Mouse (Mus musculus) neural tube, embryonic 13.5 days (tissue): Measurements from ENCODE around the gene Asb16. TPM values are rescaled to one million over a fixed set of nuclear protein-coding genes. Genes with fewer than 3 reads are reported as not detected.

Source experiments
- ATAC-seq: fragments of 200-750 bp; cut with Nextera tagmentation; 2 replicates; pipeline ENCODE4 v1.8.0; 2017; ENCODE audit warnings: low read depth, mild to moderate bottlenecking, moderate TSS enrichment, moderate library complexity
- H3K27ac ChIP-seq: fragments of 300-500 bp; sonication (generic); replicated peaks from 2 replicates; pipeline ENCODE4 v1.5.1; 2015; ENCODE audit warnings: moderate library complexity, mild to moderate bottlenecking, inconsistent platforms
- H3K27me3 ChIP-seq: fragments of 300-500 bp; sonication (generic); 2 replicates; pipeline ENCODE4 v1.6.1; 2015; ENCODE audit warnings: mild to moderate bottlenecking, inconsistent platforms
- H3K36me3 ChIP-seq: fragments of 300-500 bp; sonication (generic); 2 replicates; pipeline ENCODE4 v1.6.1; 2015; ENCODE audit warnings: mild to moderate bottlenecking, inconsistent platforms
- H3K4me1 ChIP-seq: fragments of 300-500 bp; sonication (generic); replicated peaks from 2 replicates; pipeline ENCODE4 v1.6.1; 2015; ENCODE audit warnings: inconsistent platforms
- H3K4me2 ChIP-seq: fragments of 300-500 bp; sonication (generic); 2 replicates; pipeline ENCODE4 v1.6.1; 2015; ENCODE audit warnings: inconsistent platforms, mild to moderate bottlenecking, moderate library complexity
- H3K4me3 ChIP-seq: fragments of 300-500 bp; sonication (generic); 2 replicates; pipeline ENCODE4 v1.5.1; 2015; ENCODE audit warnings: mild to moderate bottlenecking, inconsistent platforms
- H3K9ac ChIP-seq: fragments of 300-500 bp; sonication (generic); 2 replicates; pipeline ENCODE4 v1.6.1; 2015; ENCODE audit warnings: moderate library complexity, mild to moderate bottlenecking, inconsistent platforms
- H3K9me3 ChIP-seq: fragments of 300-500 bp; sonication (generic); 2 replicates; pipeline ENCODE4 v1.6.1; 2016; ENCODE audit warnings: inconsistent platforms
- WGBS: fragments of 180-500 bp; shearing (Covaris S2); methylation state at CpG from one replicate; pipeline ENCODE4 v1.1.7; 2015; 5-methylcytosine and 5-hydroxymethylcytosine counted together
- polyA plus RNA-seq: library from polyadenylated mRNA; unstranded; fragments of >200 nt; fragmentation: Nextera tagmentation; extraction: Ambion mirVana; gene quantifications from 2 replicates; pipeline ENCODE4 v1.2.1, GENCODE M21; 2015

Gene Asb16
- polyA plus RNA-seq, 1 experiment from 2014 or later: not detected

DNA sequence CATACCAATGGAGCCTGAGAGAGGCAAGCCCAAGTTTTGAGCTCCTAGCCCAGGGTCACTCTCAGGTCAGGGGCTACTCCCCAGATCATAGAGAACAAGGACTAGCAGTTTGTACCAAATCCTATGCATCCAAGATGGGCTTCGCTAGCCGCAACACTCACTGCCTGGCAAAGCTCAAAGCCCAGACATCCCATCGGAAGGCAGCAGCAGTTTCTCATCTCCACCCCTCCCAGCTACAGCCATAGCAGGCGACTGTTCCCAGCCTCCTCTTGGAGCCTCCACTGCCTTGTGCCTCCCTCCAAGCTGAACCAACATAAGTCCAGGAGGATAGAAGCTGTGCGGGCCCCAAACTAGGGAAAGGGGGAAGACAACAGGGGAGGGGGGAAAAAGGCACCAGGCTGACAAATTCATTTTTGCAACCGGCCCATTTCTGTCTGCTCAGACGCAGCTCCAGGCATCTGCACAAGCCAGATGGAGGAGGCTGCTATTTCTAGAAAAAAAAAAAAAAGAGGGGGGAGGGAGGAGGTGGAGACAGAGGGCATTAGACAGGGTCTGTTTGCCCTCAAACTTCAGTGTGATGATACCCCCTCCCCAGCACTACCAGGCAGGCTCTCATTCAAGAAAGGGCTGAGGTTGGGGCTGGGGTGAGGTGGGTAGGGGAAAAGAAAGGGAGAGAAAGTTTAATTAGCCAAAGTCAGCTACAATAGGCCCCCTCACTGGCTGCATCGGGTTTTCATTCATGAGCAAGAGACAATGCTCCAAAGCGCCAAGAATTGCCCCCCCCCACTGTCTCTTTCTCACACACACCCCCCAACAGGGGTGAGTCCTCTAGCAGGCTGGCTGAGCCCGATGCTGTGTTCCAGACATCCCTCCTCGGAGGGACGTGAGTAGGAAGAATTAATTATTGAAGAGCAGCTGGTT, 41.0 kb upstream of the Asb16 start:
- Histone ChIP-seq H3K27me3 (no peaks in the 10 kb centered on the region), H3K4me2 (peak overlapping the region; percentile 90), H3K4me3 (peak overlapping the region; percentile 81), H3K9ac (peak overlapping the region; percentile 97), H3K9me3 (no peaks in the 10 kb centered on the region), H3K27ac (peak overlapping the region; percentile 95), H3K4me1 (peaks cover 74% of the 10 kb centered on the region), H3K36me3 (peaks cover 5% of the 10 kb centered on the region)
- peak; percentile 32; the same call in 1 of the 2 replicates for ATAC-seq
- 8% methylated on average over 12 of the region's 12 CpGs for WGBS

GRCm38 (mm10) chr11:102228191-102228545, 40.4 kb upstream of the Asb16 start:
- Histone ChIP-seq H3K4me3 (peak overlapping the region; percentile 81), H3K9me3 (no peaks in the 10 kb centered on the region), H3K4me2 (peak overlapping the region; percentile 90), H3K27ac (peak overlapping the region; percentile 95), H3K9ac (peak overlapping the region; percentile 97), H3K27me3 (no peaks in the 10 kb centered on the region), H3K36me3 (no peaks in the 10 kb centered on the region; the same call in 1 of the 2 replicates), H3K4me1 (peaks cover 68% of the 10 kb centered on the region)
- no peak; the same call in 1 of the 2 replicates for ATAC-seq
- WGBS: 10% methylated on average over 9 of the region's 9 CpGs

DNA sequence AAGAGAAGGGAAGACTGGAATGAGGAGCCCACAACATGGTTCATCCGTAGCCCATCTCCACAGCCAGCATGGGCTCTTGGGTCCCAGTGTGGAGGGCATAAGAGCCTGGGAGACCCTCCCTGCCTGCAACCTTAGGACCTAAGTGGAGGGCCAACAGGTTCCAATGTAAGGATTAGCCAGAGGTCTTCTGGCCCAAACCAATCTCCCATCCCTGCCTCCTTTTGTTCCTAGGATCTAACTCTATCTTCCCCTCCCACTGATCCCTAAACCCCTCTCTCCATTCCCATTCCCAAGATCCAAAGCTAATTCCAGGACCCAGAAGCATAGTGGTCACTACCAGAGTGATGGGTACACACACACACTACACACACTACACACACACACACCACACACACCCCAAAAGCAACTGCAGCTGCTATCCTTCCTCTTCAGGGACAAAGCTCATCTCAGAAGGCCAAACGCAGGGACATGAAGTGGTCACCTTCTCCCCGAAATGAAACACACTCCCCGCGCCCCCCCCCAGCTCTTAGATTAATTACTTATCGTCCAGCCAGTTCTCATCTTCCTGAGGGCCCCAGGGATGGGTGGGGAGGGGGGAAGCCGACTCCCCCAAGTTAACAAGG, 39.8 kb upstream of the Asb16 start:
- peak overlapping the region; percentile 81 for H3K4me3 ChIP-seq
- WGBS: 8% methylated on average over 6 of the region's 7 CpGs
- H3K27ac ChIP-seq: peak overlapping the region; percentile 95
- peak overlapping the region; percentile 90 for H3K4me2 ChIP-seq
- peaks cover 62% of the 10 kb centered on the region for H3K4me1 ChIP-seq
- H3K36me3 ChIP-seq: no peaks in the 10 kb centered on the region
- no peaks in the 10 kb centered on the region for H3K9me3 ChIP-seq
- H3K9ac ChIP-seq: peak overlapping the region; percentile 97
- no peak for ATAC-seq
- H3K27me3 ChIP-seq: no peaks in the 10 kb centered on the region

DNA sequence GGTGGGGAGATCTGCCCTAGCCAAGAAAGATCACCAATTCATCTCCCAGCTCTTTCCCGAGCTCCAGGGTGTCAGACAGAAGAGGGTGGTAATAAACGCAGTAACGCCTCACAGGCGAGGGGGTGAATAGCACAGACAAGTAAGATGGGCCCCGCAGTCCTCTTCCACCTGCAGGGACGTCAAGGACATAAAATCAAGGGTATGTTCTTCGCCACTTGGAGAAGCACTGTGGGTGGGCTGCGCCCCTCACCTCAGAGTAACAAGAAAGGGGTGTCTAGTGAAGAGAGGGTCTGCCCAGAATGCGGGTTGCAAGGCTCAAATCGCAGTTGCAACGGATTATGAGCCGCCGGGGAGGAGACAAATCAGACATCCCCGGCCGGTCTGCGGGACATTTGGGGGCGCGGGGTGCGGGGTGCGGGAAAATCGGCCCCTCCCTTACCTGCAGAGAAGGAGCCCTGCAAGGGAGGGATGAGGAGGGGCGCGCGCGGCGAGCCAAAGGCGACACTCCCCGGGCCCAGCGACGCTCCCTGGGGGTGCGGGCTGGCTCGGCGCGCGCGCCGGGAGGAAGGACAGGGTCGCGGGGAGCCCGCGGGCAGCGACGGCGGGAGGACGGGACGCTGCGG, 39.1 kb upstream of the Asb16 start:
- peak overlapping the region; percentile 95 for H3K27ac ChIP-seq
- H3K27me3 ChIP-seq: no peaks in the 10 kb centered on the region
- peaks cover 55% of the 10 kb centered on the region for H3K4me1 ChIP-seq
- peak overlapping the region; percentile 90 for H3K4me2 ChIP-seq
- H3K9ac ChIP-seq: peak overlapping the region; percentile 97
- under 1% methylated on average over 21 of the region's 47 CpGs for WGBS
- peak; percentile 34 for ATAC-seq
- H3K9me3 ChIP-seq: no peaks in the 10 kb centered on the region
- H3K36me3 ChIP-seq: no peaks in the 10 kb centered on the region
- H3K4me3 ChIP-seq: peak overlapping the region; percentile 81

DNA sequence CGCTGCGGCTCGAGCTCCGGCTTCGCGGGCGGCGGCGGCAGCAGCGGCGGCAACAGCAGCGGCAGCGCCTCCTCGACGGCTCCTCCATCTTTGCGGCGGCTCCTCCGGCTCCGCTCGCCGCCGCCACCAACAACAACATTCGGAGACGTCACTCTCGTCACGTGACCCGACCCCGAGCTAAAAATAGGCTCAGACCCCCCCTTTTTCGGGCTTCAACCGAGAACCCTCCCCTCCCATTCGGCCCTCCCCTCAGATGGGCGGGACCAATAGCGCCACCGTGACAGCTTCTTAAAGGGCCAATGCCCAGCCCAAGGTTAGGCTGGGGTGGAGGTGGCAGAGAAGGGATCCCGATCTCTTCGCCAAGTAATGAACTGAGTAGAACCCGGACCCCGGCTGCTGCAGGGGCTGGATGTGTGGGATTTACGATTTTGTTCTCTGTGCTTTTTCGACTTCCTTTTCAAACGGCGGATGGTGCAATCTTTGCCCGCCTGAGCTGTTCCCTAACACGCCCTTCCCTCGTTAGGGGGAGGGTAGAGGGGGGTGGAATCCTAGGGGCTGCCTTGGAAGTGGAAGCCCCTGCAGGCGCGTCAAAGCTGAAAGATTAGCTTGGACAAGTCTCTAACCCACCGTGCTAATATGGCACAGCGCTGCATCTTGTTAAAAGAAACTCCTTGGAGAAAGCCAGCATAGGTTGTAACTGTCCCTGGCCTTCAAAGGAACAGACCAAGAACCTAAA, 38.4 kb upstream of the Asb16 start, which contains the start of gene Hdac5:
Hdac5 (minus strand) TSS at position 161 of the 736 bp plus-strand sequence.
- ATAC-seq: peak; percentile 88
- Histone ChIP-seq H3K9ac (peak within 1 kb of the TSS; percentile 97), H3K27ac (peak within 1 kb of the TSS; percentile 95), H3K4me1 (peaks cover 47% of the 10 kb centered on the region), H3K36me3 (no peaks in the 10 kb centered on the region), H3K4me3 (peak within 1 kb of the TSS; percentile 81), H3K4me2 (peak within 1 kb of the TSS; percentile 90), H3K27me3 (no peaks in the 10 kb centered on the region), H3K9me3 (no peaks in the 10 kb centered on the region)
- under 1% methylated on average over 48 of the region's 49 CpGs for WGBS

DNA sequence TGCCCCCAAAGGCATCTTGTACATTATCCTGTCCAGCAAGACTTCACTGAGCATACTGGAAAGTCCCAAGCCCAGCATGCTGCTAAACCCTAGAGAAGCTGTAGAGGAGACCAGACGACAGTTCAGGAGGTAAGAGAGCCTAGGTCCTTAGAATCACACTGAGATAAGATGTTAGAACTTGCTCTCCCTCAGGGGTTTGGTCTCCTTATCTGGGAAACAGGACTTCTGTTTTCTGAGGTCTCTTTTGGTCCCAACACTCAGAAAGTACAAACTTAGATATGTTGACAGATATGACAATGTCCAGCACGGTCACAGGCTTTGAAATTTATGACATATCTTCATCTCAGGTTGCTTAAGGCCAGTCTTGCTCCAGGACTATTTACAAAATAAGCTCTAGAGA, 32.5 kb upstream of the Asb16 start:
- 72% methylated on average over 2 of the region's 2 CpGs for whole genome bisulfite sequencing

DNA sequence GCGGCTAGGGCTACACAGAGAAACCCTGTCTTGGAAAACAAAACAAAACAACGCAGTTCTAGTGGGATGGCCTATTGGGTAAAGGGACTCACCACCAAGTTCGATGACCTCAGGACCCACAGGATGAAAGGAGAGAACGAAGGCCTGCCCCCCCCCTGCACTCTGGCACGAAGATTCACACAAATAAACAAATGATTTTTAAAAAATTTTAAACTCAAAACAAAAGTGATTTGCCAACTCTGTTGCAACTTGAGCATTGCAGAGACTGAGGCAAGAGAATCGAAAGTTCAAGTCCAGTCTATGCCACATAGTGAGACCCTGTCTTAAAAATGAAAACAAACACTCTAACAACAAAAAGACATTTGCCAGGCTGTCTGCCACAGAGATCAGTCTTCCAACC, 27.9 kb upstream of the Asb16 start:
- Histone ChIP-seq H3K27me3 (no peaks in the 10 kb centered on the region), H3K4me1 (peaks cover 15% of the 10 kb centered on the region), H3K36me3 (no peaks in the 10 kb centered on the region), H3K4me3 (no peak overlapping the region), H3K27ac (no peak overlapping the region), H3K9ac (no peak overlapping the region), H3K9me3 (no peaks in the 10 kb centered on the region), H3K4me2 (no peak overlapping the region)
- ATAC-seq: no peak
- 88% methylated on average over 6 of the region's 6 CpGs for WGBS

More for the DNA sequence above, 32.5 kb upstream of the Asb16 start:
- Histone ChIP-seq H3K27me3 (no peaks in the 10 kb centered on the region), H3K4me1 (no peaks in the 10 kb centered on the region), H3K9me3 (no peaks in the 10 kb centered on the region), H3K4me3 (no peak overlapping the region), H3K36me3 (no peaks in the 10 kb centered on the region), H3K9ac (no peak overlapping the region), H3K4me2 (no peak overlapping the region), H3K27ac (no peak overlapping the region)
- no peak for ATAC-seq

GRCm38 (mm10) chr11:102241246-102241645, 27.3 kb upstream of the Asb16 start:
- H3K4me1 ChIP-seq: peaks cover 21% of the 10 kb centered on the region
- H3K9ac ChIP-seq: no peak overlapping the region
- no peaks in the 10 kb centered on the region for H3K9me3 ChIP-seq
- no peak overlapping the region for H3K27ac ChIP-seq
- no peak for ATAC-seq
- H3K4me2 ChIP-seq: no peak overlapping the region
- no peaks in the 10 kb centered on the region for H3K27me3 ChIP-seq
- no peaks in the 10 kb centered on the region for H3K36me3 ChIP-seq
- H3K4me3 ChIP-seq: no peak overlapping the region
- WGBS: 85% methylated on average over 5 of the region's 5 CpGs

DNA sequence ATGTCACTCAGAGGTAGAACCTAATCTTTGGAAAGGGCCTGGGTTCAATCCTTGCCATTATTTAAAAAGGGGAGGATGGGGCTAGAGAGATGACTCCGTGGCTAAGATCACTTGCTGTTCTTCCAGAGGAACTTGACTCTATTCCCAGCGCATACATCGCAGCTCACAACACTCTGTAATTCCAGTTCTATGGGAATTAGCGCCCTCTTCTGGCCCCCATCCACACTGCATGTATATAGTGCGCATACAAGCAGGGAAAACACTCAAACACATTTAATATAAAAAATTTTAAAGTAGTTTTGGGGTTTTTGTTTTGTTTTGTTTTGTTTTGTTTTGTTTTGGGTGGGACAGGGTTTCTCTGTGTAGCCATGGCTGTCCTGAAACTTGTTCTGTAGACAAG, 26.7 kb upstream of the Asb16 start:
- Histone ChIP-seq H3K9me3 (no peaks in the 10 kb centered on the region), H3K4me2 (no peak overlapping the region), H3K27ac (no peak overlapping the region), H3K36me3 (no peaks in the 10 kb centered on the region), H3K9ac (no peak overlapping the region), H3K27me3 (no peaks in the 10 kb centered on the region), H3K4me3 (no peak overlapping the region), H3K4me1 (peaks cover 24% of the 10 kb centered on the region)
- ATAC-seq: no peak
- 48% methylated on average over 5 of the region's 5 CpGs for WGBS

- Histone ChIP-seq H3K4me2 (peak overlapping the region; percentile 69), H3K36me3 (no peaks in the 10 kb centered on the region), H3K27ac (peak overlapping the region; percentile 85), H3K4me1 (peaks cover 41% of the 10 kb centered on the region), H3K9me3 (no peaks in the 10 kb centered on the region), H3K27me3 (no peaks in the 10 kb centered on the region), H3K4me3 (peak overlapping the region; percentile 35), H3K9ac (peak overlapping the region; percentile 60)
- 1% methylated on average over 32 of the region's 32 CpGs for WGBS
- ATAC-seq: peak; percentile 84
Observed at GRCm38 (mm10) chr11:102244926-102245449, 23.6 kb upstream of the Asb16 start.

- Histone ChIP-seq H3K27ac (peak overlapping the region; percentile 85), H3K9ac (peak overlapping the region; percentile 60), H3K9me3 (no peaks in the 10 kb centered on the region), H3K27me3 (no peaks in the 10 kb centered on the region), H3K4me2 (peak overlapping the region; percentile 69), H3K4me1 (peaks cover 41% of the 10 kb centered on the region), H3K36me3 (no peaks in the 10 kb centered on the region), H3K4me3 (peak overlapping the region; percentile 35)
- peak; percentile 37; the same call in 1 of the 2 replicates for ATAC-seq
- WGBS: 40% methylated on average over 14 of the region's 14 CpGs
Observed at GRCm38 (mm10) chr11:102245581-102246272, 22.8 kb upstream of the Asb16 start.
